Mouse (Mus musculus) yolk sac, embryonic 10.5 days (tissue): ENCODE data around the gene Olfr1197.

Experiments
- DNase-seq: peaks from one replicate; pipeline ENCODE4 v3.0.0-alpha.2; 2017; ENCODE audit warnings: low spot score

Olfr1197 gene

GRCm38 (mm10) chr2:88732266-88732665, at the start of gene Olfr1197:
Gene Olfr1197 (minus strand): TSS chr2:88732366.
- DNase-seq, result no peak

GRCm38 (mm10) chr2:88770388-88770787, 38.2 kb upstream of the Olfr1197 start, which contains the start of gene Olfr1200:
Gene Olfr1200 (minus strand): TSS chr2:88770488.
- DNase-seq, result no peak

- no peak for DNase-seq
Observed at GRCm38 (mm10) chr2:88760369-88760768, 28.2 kb upstream of the Olfr1197 start, which contains the start of gene Olfr1199. Gene Olfr1199 (minus strand): TSS chr2:88760469.

GRCm38 (mm10) chr2:88751270-88751669, 19.1 kb upstream of the Olfr1197 start, which contains the start of gene Olfr1198:
Gene Olfr1198 (minus strand): TSS chr2:88751370.
- DNase-seq, result no peak

GRCm38 (mm10) chr2:88743379-88743778, 11.2 kb upstream of the Olfr1197 start:
- no peak for DNase-seq

- DNase-seq, result no peak
Observed at GRCm38 (mm10) chr2:88704497-88704896, 27.7 kb downstream of the Olfr1197 start, which contains the start of gene Olfr1196. Gene Olfr1196 (minus strand): TSS chr2:88704597.

GRCm38 (mm10) chr2:88689087-88689486, 43.1 kb downstream of the Olfr1197 start, which contains the start of gene Olfr1195:
Gene Olfr1195 (minus strand): TSS chr2:88689187.
- DNase-seq, result no peak
